Mouse (Mus musculus) midbrain, postnatal 0 days (tissue): Measurements from ENCODE around the gene Olfr298. TPM values are rescaled to one million over a fixed set of nuclear protein-coding genes. Genes with fewer than 3 reads are reported as not detected.

Source experiments
- ATAC-seq: fragments of 200-750 bp; cut with Nextera tagmentation; 2 replicates; pipeline ENCODE4 v1.8.0; 2017; ENCODE audit warnings: moderate number of reproducible peaks, mild to moderate bottlenecking, moderate TSS enrichment, moderate library complexity; ENCODE audit not compliant: low FRiP score
- DNase-seq: peaks from one replicate; pipeline ENCODE4 v3.0.0-alpha.2; 2015; ENCODE audit warnings: low spot score
- H3K27ac ChIP-seq: fragments of 300-500 bp; sonication (generic); 2 replicates; pipeline ENCODE4 v1.5.1; 2014; ENCODE audit warnings: low read depth, mild to moderate bottlenecking, low read length, mixed read lengths
- H3K27me3 ChIP-seq: fragments of 300-500 bp; sonication (generic); 2 replicates; pipeline ENCODE4 v1.6.1; 2014; ENCODE audit warnings: low read length, control low read depth, mixed read lengths; ENCODE audit not compliant: insufficient read depth
- H3K36me3 ChIP-seq: fragments of 300-500 bp; sonication (generic); 2 replicates; pipeline ENCODE4 v1.6.1; 2014; ENCODE audit warnings: low read length, control low read depth, mixed read lengths; ENCODE audit not compliant: insufficient read depth
- H3K4me1 ChIP-seq: fragments of 300-500 bp; sonication (generic); 2 replicates; pipeline ENCODE4 v1.6.1; 2014; ENCODE audit warnings: mild to moderate bottlenecking, control low read depth, antibody characterized with exemption, low read length, mixed read lengths; ENCODE audit not compliant: insufficient read depth
- H3K4me2 ChIP-seq: fragments of 300-500 bp; sonication (generic); 2 replicates; pipeline ENCODE4 v1.6.1; 2014; ENCODE audit warnings: low read depth, mild to moderate bottlenecking, low read length, mixed read lengths; ENCODE audit not compliant: poor library complexity, severe bottlenecking
- H3K4me3 ChIP-seq: fragments of 300-500 bp; sonication (generic); 2 replicates; pipeline ENCODE4 v1.5.1; 2014; ENCODE audit warnings: low read depth, mild to moderate bottlenecking, low read length, moderate library complexity
- H3K9ac ChIP-seq: fragments of 300-500 bp; sonication (generic); replicated peaks from 2 replicates; pipeline ENCODE4 v1.6.1; 2014; ENCODE audit warnings: mild to moderate bottlenecking, low read length, moderate library complexity, mixed read lengths; ENCODE audit not compliant: poor library complexity, severe bottlenecking
- H3K9me3 ChIP-seq: fragments of 300-500 bp; sonication (generic); 2 replicates; pipeline ENCODE4 v1.6.1; 2016; ENCODE audit warnings: low read length, control low read depth
- CTCF ChIP-seq: IDR thresholded peaks from 2 replicates; pipeline ENCODE4 v1.5.1; 2016; ENCODE audit warnings: antibody characterized with exemption, mild to moderate bottlenecking
- WGBS: fragments of 180-500 bp; shearing (Covaris S2); extraction: QIAGEN DNeasy Blood & Tissue Kit; methylation state at CpG from one replicate; pipeline ENCODE4 v1.1.7; 2014; 5-methylcytosine and 5-hydroxymethylcytosine counted together
- polyA plus RNA-seq: library from polyadenylated mRNA; unstranded; fragments of >200 nt; fragmentation: Nextera tagmentation; extraction: Ambion mirVana; gene quantifications from 2 replicates; pipeline ENCODE4 v1.2.1, GENCODE M21; 2015
- total RNA-seq: library from RNA; depleted of rRNA; stranded (reverse); fragments of >200 nt; gene quantifications from 2 replicates; pipeline ENCODE4 v1.2.3, GENCODE M21; 2014; rRNA removed

Gene Olfr298
- total RNA-seq = not detected in 2 replicates
- polyA plus RNA-seq = not detected in 2 replicates

GRCm38 (mm10) chr7:86492384-86492783, at the start of gene Olfr298:
Olfr298 (minus strand) TSS chr7:86492484.
- no peak for TF ChIP-seq CTCF
- H3K9me3 ChIP-seq = no peaks in the 10 kb centered on the region
- no peak within 1 kb of the TSS for H3K4me3 ChIP-seq
- H3K4me2 ChIP-seq = no peak within 1 kb of the TSS
- H3K36me3 ChIP-seq = no peaks in the 10 kb centered on the region
- 80% methylated on average over 1 of the region's 1 CpGs for WGBS
- no peaks in the 10 kb centered on the region for H3K4me1 ChIP-seq
- H3K9ac ChIP-seq = no peak within 1 kb of the TSS
- DNase-seq (no peak), ATAC-seq (no peak)
- no peak within 1 kb of the TSS for H3K27ac ChIP-seq
- H3K27me3 ChIP-seq = no peaks in the 10 kb centered on the region

GRCm38 (mm10) chr7:86519668-86520067, 27.4 kb upstream of the Olfr298 start, which contains the start of gene Olfr297:
Olfr297 (plus strand) TSS chr7:86519968.
- H3K4me2 ChIP-seq = no peak within 1 kb of the TSS
- no peaks in the 10 kb centered on the region for H3K4me1 ChIP-seq
- H3K27me3 ChIP-seq = no peaks in the 10 kb centered on the region
- TF ChIP-seq CTCF = no peak
- H3K9ac ChIP-seq = no peak within 1 kb of the TSS
- no peaks in the 10 kb centered on the region for H3K9me3 ChIP-seq
- no peaks in the 10 kb centered on the region for H3K36me3 ChIP-seq
- DNase-seq (no peak), ATAC-seq (no peak)
- H3K4me3 ChIP-seq = no peak within 1 kb of the TSS
- H3K27ac ChIP-seq = no peak within 1 kb of the TSS

GRCm38 (mm10) chr7:86459621-86460020, 32.7 kb downstream of the Olfr298 start, which contains the start of gene Olfr299:
Olfr299 (plus strand) TSS chr7:86459921.
- no peak for DNase-seq
- no peak within 1 kb of the TSS for H3K4me2 ChIP-seq
- WGBS = 70% methylated on average over 1 of the region's 1 CpGs
- no peak for ATAC-seq
- no peak within 1 kb of the TSS for H3K4me3 ChIP-seq
- no peaks in the 10 kb centered on the region for H3K36me3 ChIP-seq
- no peaks in the 10 kb centered on the region for H3K27me3 ChIP-seq
- no peaks in the 10 kb centered on the region for H3K4me1 ChIP-seq
- no peak for TF ChIP-seq CTCF
- no peak within 1 kb of the TSS for H3K27ac ChIP-seq
- no peaks in the 10 kb centered on the region for H3K9me3 ChIP-seq
- no peak within 1 kb of the TSS for H3K9ac ChIP-seq

Other genes starting within 250 kb of the Olfr298 start
- gene Vmn2r76, start 246.2 kb downstream of the Olfr298 start, total RNA-seq = not detected in 2 replicates
- gene Vmn2r76, start 246.2 kb downstream of the Olfr298 start, polyA plus RNA-seq = not detected in 2 replicates
- gene Olfr310, start 215.3 kb downstream of the Olfr298 start, total RNA-seq = not detected in 2 replicates
- not detected in 2 replicates for gene Olfr310, start 215.3 kb downstream of the Olfr298 start, polyA plus RNA-seq
- gene Olfr309, start 178.8 kb downstream of the Olfr298 start, total RNA-seq = not detected in 2 replicates
- not detected in 2 replicates for gene Olfr309, start 178.8 kb downstream of the Olfr298 start, polyA plus RNA-seq
- not detected in 2 replicates for gene Olfr308, start 166.9 kb downstream of the Olfr298 start, total RNA-seq
- not detected in 2 replicates for gene Olfr308, start 166.9 kb downstream of the Olfr298 start, polyA plus RNA-seq
- gene Olfr307, start 154.9 kb downstream of the Olfr298 start, total RNA-seq = not detected in 2 replicates
- not detected in 2 replicates for gene Olfr307, start 154.9 kb downstream of the Olfr298 start, polyA plus RNA-seq
- gene Olfr305, start 125.6 kb downstream of the Olfr298 start, total RNA-seq = not detected in 2 replicates
- gene Olfr305, start 125.6 kb downstream of the Olfr298 start, polyA plus RNA-seq = not detected in 2 replicates
- not detected in 2 replicates for gene Olfr304, start 105.8 kb downstream of the Olfr298 start, total RNA-seq
- not detected in 2 replicates for gene Olfr304, start 105.8 kb downstream of the Olfr298 start, polyA plus RNA-seq
- not detected in 2 replicates for gene Olfr303, start 94.7 kb downstream of the Olfr298 start, total RNA-seq
- gene Olfr303, start 94.7 kb downstream of the Olfr298 start, polyA plus RNA-seq = not detected in 2 replicates
- not detected in 2 replicates for gene Olfr301, start 88.6 kb downstream of the Olfr298 start, total RNA-seq
- not detected in 2 replicates for gene Olfr301, start 88.6 kb downstream of the Olfr298 start, polyA plus RNA-seq
- gene Olfr299, start 32.6 kb downstream of the Olfr298 start, total RNA-seq = not detected in 2 replicates
- gene Olfr299, start 32.6 kb downstream of the Olfr298 start, polyA plus RNA-seq = not detected in 2 replicates
- not detected in 2 replicates for gene Olfr297, start 27.5 kb upstream of the Olfr298 start, total RNA-seq
- not detected in 2 replicates for gene Olfr297, start 27.5 kb upstream of the Olfr298 start, polyA plus RNA-seq
- not detected in 2 replicates for gene Olfr295, start 91.4 kb upstream of the Olfr298 start, total RNA-seq
- not detected in 2 replicates for gene Olfr295, start 91.4 kb upstream of the Olfr298 start, polyA plus RNA-seq
- gene Olfr294, start 124.2 kb upstream of the Olfr298 start, total RNA-seq = not detected in 2 replicates
- gene Olfr294, start 124.2 kb upstream of the Olfr298 start, polyA plus RNA-seq = not detected in 2 replicates
- not detected in 2 replicates for gene Olfr293, start 156.6 kb upstream of the Olfr298 start, total RNA-seq
- gene Olfr293, start 156.6 kb upstream of the Olfr298 start, polyA plus RNA-seq = not detected in 2 replicates
- gene Olfr292, start 195.8 kb upstream of the Olfr298 start, total RNA-seq = not detected in 2 replicates
- gene Olfr292, start 195.8 kb upstream of the Olfr298 start, polyA plus RNA-seq = not detected in 2 replicates